Mouse (Mus musculus) activated CD4-positive, CD25-positive, alpha-beta regulatory T cell, adult 4 months (primary cell): ENCODE data around the gene Fscb. TPM values are rescaled to one million over a fixed set of nuclear protein-coding genes. Genes with fewer than 3 reads are reported as not detected.

Experiments
- ATAC-seq: one replicate; pipeline ENCODE4 v1.8.0; 2017
- polyA plus RNA-seq, 2 experiments: library from polyadenylated mRNA; unstranded; fragments of 100-300 nt; shearing (Covaris generic); gene quantifications; one replicate each; pipeline ENCODE4 v1.2.1; 2017

The Fscb gene
- not detected for polyA plus RNA-seq

DNA sequence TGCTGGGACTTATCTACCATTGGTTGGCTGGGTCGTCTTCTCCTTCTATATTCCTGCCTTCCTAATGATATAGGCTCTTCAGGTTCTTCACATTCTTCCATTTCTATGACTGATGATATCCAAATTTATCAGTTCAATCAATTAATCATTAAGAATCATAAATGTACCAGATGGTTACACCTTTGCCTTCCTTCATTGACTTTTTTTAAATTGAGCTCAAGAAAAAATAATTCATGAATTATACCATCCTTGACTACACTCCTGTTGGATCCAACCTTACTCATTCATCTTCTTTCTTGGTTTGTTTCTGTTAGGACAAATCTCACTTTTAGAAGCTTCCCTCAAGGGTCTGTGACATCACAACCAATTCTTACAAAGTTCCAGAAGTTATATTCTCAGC is at the start of gene Fscb:
Gene Fscb, minus strand, starts transcription at position 101 of the 400 bp plus-strand sequence.
- ATAC-seq, result no peak

DNA sequence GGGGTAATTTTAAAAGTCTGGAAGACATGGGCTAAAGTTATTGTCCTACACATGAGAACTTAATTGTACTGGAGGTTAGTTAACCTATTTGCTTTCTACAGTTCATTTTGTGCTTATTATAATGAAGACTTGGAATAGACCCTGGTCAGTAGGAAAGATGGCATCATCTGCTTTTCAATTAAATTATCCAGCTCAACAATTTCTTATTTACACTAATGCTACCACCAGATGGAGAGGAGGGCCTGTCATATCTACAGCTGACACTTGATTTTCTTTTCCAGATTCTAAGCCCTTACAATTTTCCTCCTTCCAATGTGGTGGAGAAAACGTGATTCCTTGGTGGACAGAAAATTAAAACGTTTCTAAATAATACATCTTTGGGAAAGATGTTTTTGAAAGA is 42.3 kb upstream of the Fscb start:
- ATAC-seq, result no peak

DNA sequence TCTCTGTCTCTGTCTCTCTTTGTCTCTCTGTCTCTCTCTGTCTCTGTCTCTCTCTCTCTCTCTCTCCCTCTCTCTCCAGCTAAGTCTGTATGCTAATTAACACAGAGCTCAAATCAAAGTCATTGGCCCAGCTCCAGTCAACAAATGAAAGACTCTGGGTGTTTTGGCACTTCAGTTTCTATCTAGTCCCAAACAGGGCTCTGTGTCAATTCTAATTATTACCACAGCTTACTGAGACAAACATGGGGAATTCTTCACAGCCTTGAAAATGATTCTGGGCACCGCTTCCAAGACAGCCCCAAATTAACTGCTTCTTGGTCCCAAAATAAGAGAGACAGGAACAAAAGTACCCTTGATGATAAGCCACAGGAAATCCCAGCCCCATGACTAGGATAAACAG is 38.9 kb upstream of the Fscb start:
- ATAC-seq, result no peak

DNA sequence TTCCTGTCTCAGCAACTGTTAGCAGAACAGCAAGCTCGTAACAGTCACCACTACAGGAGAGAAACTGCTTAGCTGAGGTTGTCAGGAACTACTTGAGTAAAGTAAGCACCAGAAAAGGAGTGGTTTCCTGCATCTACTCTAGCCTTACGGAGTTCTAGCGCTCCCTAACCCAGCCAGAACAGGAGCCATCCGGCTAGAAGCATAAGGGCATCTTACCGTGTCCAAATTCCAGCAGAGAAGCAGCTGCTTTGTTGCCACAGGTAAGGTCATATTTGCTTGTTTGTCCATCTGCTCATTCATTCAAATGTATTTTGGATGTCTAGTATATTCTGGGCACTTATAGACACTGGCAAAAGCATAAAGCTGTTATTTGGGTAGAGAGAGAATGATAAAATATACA is 23.2 kb upstream of the Fscb start:
- no peak for ATAC-seq

DNA sequence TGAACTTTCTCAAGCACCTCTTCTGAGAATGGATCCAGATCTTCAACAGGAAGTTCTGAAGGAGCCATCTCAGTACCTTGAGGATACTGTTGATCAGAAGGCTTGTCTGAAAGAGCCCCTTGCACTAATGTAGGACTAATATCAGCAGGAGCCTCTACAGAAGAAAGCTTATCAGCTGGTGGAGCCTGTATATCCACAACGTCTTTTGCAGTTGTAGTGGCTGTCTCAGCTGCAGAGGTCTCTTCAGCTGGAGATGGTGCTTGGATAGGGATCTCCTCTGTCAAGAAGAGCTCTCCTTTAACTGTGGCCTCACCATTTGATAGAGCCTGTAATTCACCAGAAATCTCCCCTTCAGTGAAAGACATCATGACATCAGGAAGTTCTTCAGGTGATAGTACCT is 875 bp downstream of the Fscb start:
- no peak for ATAC-seq

DNA sequence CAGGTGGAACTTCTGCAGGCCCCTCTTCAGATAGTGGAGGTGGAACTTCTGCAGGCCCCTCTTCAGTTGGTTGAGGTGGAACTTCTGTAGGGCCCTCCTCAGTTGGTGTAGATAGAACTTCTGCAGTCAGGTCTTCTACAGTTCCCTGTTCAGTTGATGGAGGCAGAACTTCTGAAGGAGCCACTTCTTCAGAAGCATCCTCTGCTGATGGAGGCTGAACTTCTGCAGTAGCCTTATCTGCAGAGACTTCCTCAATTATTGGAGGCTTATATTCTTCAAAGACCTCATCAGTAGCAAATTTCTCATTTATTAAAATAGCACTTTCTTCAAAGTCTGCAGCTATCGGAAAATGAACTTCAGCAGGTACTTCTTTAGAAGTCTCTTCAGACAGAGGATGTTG is 1.4 kb downstream of the Fscb start:
- ATAC-seq, result no peak

DNA sequence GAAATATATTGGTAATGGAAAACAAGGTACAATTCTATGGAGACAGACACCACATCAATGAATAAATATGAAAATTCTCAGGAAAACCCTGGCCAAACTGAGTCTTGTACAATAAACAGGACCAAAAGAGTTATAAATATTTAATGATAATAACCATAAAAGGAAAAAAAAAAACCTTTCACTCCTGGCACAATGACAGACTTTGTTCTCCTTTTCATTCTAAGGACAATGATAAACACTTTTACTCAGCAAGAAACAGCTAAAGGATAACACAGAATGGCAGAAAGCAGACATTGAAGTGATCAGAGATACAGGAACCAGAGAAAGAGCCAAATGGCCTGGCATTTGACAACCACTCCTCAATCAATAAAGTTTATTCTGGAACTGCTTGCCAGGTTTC is 19.3 kb downstream of the Fscb start:
- no peak for ATAC-seq

GRCm38 (mm10) chr12:64449911-64450310 is 24.6 kb downstream of the Fscb start:
- no peak for ATAC-seq

DNA sequence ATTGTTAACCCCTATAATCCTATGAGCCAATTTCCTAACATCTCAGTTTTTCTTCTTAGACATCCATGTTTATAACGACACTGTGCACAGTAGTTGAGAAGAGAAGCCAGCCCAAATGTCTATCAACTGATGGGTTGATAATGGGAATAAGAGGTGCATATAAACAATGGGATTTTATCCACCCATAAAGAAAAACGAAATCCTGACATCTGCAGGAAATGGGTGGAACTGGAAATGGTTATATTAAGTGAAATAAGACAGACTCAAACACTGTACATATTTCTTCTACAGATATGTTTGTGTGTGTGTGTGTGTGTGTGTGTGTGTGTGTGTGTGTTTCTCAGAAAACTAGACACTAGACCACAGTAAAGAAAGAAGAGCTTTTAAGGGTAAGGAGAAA is 37.8 kb downstream of the Fscb start:
- ATAC-seq, result no peak
